Mouse (Mus musculus) heart, postnatal 0 days (tissue): Measurements from ENCODE around the gene Spc24. TPM values are rescaled to one million over a fixed set of nuclear protein-coding genes. Genes with fewer than 3 reads are reported as not detected.

Experiments
- ATAC-seq: fragments of 200-750 bp; cut with Nextera tagmentation; 2 replicates; pipeline ENCODE4 v1.8.0; 2017; ENCODE audit warnings: low read depth, moderate number of reproducible peaks, moderate library complexity; ENCODE audit not compliant: insufficient read depth
- DNase-seq: peaks from one replicate; pipeline ENCODE4 v3.0.0-alpha.2; 2016; ENCODE audit warnings: low spot score
- H3K27ac ChIP-seq: fragments of 300-500 bp; sonication (generic); 2 replicates; pipeline ENCODE4 v1.5.1; 2014; ENCODE audit warnings: low read depth, mild to moderate bottlenecking
- H3K27me3 ChIP-seq: fragments of 300-500 bp; sonication (generic); 2 replicates; pipeline ENCODE4 v1.6.1; 2014; ENCODE audit warnings: low read length, mixed read lengths; ENCODE audit not compliant: control insufficient read depth, insufficient read depth
- H3K36me3 ChIP-seq: fragments of 300-500 bp; sonication (generic); replicated peaks from 2 replicates; pipeline ENCODE4 v1.6.1; 2014; ENCODE audit warnings: low read length, mixed read lengths; ENCODE audit not compliant: control insufficient read depth, insufficient read depth
- H3K4me1 ChIP-seq: fragments of 300-500 bp; sonication (generic); 2 replicates; pipeline ENCODE4 v1.6.1; 2014; ENCODE audit warnings: antibody characterized with exemption; ENCODE audit not compliant: control insufficient read depth, insufficient read depth
- H3K4me2 ChIP-seq: fragments of 300-500 bp; sonication (generic); 2 replicates; pipeline ENCODE4 v1.6.1; 2014; ENCODE audit warnings: low read depth, mild to moderate bottlenecking, low read length, moderate library complexity
- H3K4me3 ChIP-seq: fragments of 300-500 bp; sonication (generic); 2 replicates; pipeline ENCODE4 v1.5.1; 2014; ENCODE audit warnings: low read depth, low read length
- H3K9ac ChIP-seq: fragments of 300-500 bp; sonication (generic); replicated peaks from 2 replicates; pipeline ENCODE4 v1.6.1; 2014; ENCODE audit warnings: low read depth, low read length, mixed read lengths
- H3K9me3 ChIP-seq: fragments of 300-500 bp; sonication (generic); replicated peaks from 2 replicates; pipeline ENCODE4 v1.6.1; 2016; ENCODE audit warnings: low read length; ENCODE audit not compliant: control insufficient read depth
- CTCF ChIP-seq: IDR thresholded peaks from 2 replicates; pipeline ENCODE4 v1.5.1; 2016; ENCODE audit warnings: antibody characterized with exemption, control low read depth, low read depth
- EP300 ChIP-seq: IDR thresholded peaks from 2 replicates; pipeline ENCODE4 v1.6.1; 2016; ENCODE audit warnings: antibody characterized with exemption, low read depth
- WGBS: fragments of 180-500 bp; shearing (Covaris S2); extraction: QIAGEN DNeasy Blood & Tissue Kit; methylation state at CpG from one replicate; pipeline ENCODE4 v1.1.7; 2014; 5-methylcytosine and 5-hydroxymethylcytosine counted together
- polyA plus RNA-seq: library from polyadenylated mRNA; unstranded; fragments of >200 nt; fragmentation: Nextera tagmentation; extraction: Ambion mirVana; gene quantifications from 2 replicates; pipeline ENCODE4 v1.2.1, GENCODE M21; 2015
- total RNA-seq: library from RNA; depleted of rRNA; stranded (reverse); fragments of >200 nt; gene quantifications from 2 replicates; pipeline ENCODE4 v1.2.3, GENCODE M21; 2014; ENCODE audit warnings: low replicate concordance

Gene Spc24
- total and polyA plus RNA-seq, 2 experiments from 2014 or later: 22.3 to 35.2 TPM

DNA sequence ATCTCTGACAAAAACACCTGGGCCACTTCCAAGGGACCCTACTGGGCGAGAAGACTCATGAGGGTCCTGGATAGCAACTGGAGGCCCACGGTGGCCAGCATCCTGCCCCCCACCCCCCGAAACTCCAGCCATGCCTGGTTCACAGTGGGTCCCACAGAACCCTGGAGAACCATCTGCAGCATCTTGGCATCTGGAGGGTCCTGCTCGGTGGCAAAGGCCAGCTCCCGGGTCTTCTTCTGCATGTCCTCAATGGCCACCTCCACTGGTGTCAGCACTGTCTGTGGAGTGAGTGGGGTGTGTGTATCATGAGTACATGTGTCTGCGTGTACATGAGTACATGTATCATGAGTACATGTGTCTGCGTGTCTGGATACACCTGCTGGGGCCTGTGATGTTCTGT, 41.5 kb upstream of the Spc24 start:
- H3K9ac ChIP-seq: no peak overlapping the region
- 84% methylated on average over 7 of the region's 7 CpGs for WGBS

DNA sequence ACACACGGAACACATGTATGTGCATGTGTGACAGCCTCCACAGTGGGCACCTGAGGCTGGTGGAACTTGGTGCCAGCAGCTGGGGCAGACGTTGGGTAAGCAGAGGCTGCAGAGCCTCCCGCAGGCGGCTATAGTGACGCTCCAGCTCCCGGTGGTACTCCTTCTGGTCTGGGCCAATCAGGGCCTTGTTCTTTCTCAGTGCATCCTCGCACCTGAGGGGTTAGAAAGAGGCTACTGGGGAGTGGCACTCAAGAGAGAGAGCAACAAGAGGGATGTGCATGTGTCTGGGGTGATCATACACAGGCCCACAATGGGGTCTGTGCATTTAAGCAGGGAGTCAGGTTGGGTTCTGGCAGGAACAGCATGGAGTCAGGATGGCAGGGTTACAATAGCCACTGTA, 41.0 kb upstream of the Spc24 start:
- Histone ChIP-seq H3K9ac (no peak overlapping the region), H3K27ac (no peak overlapping the region), H3K4me2 (no peak overlapping the region), H3K4me3 (no peak overlapping the region), H3K36me3 (no peaks in the 10 kb centered on the region; the same call in 1 of the 2 replicates), H3K9me3 (no peaks in the 10 kb centered on the region), H3K4me1 (peaks cover 19% of the 10 kb centered on the region), H3K27me3 (no peaks in the 10 kb centered on the region)
- ATAC-seq: no peak
- DNase-seq: no peak
- TF ChIP-seq EP300: no peak
- no peak for TF ChIP-seq CTCF
- WGBS: 79% methylated on average over 7 of the region's 7 CpGs

More for the DNA sequence above, 41.5 kb upstream of the Spc24 start:
- no peak for ATAC-seq
- no peak overlapping the region for H3K4me2 ChIP-seq
- no peaks in the 10 kb centered on the region; the same call in 1 of the 2 replicates for H3K36me3 ChIP-seq
- no peaks in the 10 kb centered on the region for H3K9me3 ChIP-seq
- no peak overlapping the region for H3K27ac ChIP-seq
- TF ChIP-seq EP300 (no peak), CTCF (no peak)
- H3K27me3 ChIP-seq: no peaks in the 10 kb centered on the region
- DNase-seq: no peak
- peaks cover 14% of the 10 kb centered on the region for H3K4me1 ChIP-seq
- no peak overlapping the region for H3K4me3 ChIP-seq

DNA sequence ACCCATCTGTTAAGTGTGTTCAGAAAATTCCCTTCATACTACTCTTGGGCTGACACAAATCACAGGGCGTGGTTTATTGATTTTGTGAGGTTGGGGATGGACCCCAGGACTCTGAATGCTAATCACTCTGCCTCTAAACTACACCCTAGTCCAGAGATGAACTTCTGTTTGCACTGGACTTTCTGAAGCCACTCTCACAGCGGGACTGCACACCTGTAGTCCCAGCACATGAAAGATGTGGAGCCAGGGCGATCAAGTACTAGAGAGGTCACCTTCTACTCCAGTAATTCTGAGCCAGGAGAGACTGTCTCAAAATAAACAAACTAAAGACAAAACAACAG, 38.9 kb upstream of the Spc24 start:
- no peak for TF ChIP-seq CTCF
- TF ChIP-seq EP300: no peak
- Histone ChIP-seq H3K4me2 (peak overlapping the region; percentile 66), H3K27ac (peak overlapping the region; percentile 94), H3K4me3 (peak overlapping the region; percentile 87), H3K27me3 (no peaks in the 10 kb centered on the region), H3K9ac (no peak overlapping the region; the same call in 1 of the 2 replicates), H3K4me1 (peaks cover 19% of the 10 kb centered on the region), H3K36me3 (peaks cover 16% of the 10 kb centered on the region), H3K9me3 (no peaks in the 10 kb centered on the region)
- DNase-seq (no peak), ATAC-seq (no peak)
- WGBS: 54% methylated on average over 3 of the region's 3 CpGs

DNA sequence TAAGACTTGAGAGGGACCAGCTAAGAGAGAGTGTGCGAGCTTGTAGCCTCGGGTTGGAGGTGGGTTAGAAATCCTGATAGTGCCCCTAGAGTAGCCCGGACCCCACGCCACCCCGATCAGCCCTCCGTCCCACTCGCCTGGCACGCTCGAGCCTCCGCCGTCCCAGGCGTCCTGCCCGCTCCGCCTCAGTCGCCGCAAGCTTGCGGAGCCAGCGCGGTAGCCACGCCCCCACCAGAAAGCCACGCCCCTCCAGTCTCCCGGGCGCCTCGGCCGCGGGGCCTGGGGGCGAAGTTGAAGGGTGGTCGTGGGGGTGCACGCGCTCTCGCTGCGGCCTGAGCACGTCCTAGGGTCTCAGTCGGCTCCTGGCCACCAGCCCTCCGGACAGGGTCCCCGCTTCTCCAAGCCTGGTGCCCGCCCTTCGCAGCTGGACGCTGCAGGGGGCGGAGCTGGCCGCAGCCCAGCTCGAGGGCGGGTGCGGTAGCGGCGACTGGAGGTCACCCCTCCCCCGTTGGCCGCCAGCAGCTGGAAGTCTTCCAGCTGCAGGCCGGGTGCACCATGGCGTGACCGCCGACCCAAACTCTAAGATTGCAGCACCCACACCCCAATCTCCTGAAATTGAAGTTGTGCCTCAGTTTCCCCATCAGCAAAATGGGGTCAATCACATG, 38.4 kb upstream of the Spc24 start, which contains the start of gene Kank2:
TSS of gene Kank2 (minus strand) at position 400 of the 665 bp plus-strand sequence.
- peaks cover 21% of the 10 kb centered on the region for H3K36me3 ChIP-seq
- WGBS: under 1% methylated on average over 43 of the region's 52 CpGs
- TF ChIP-seq CTCF (no peak), EP300 (peak; percentile 89; the same call in 1 of the 2 replicates)

DNA sequence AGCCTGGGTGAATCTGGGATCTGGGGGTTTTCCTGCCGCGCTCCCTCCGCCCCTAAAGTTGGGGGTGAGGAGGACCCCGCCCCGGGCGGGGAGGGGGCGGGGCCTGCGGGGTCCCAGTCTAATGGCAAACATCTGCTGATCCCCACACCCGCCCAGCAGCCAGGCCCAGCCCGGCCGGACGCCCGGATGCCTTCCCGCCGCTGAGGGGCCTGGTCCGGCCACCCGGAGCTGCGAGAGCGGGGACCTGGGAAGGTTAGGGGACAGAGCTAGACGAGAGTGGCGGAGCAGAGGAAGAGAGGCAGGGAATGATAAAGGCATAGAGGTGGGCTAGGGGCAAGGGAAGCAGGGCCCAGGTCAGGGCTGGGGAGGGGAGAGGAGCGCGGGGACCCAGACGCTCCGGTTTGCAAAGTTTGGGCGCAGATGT, 37.8 kb upstream of the Spc24 start:
- H3K4me1 ChIP-seq: peaks cover 21% of the 10 kb centered on the region
- peak overlapping the region; percentile 93 for H3K9ac ChIP-seq
- H3K4me2 ChIP-seq: peak overlapping the region; percentile 66
- peak; percentile 64 for ATAC-seq
- peak overlapping the region; percentile 94 for H3K27ac ChIP-seq
- peaks cover 27% of the 10 kb centered on the region for H3K36me3 ChIP-seq
- peak overlapping the region; percentile 87 for H3K4me3 ChIP-seq
- TF ChIP-seq CTCF (no peak), EP300 (no peak)
- peak; percentile 56 for DNase-seq
- under 1% methylated on average over 21 of the region's 26 CpGs for WGBS
- no peaks in the 10 kb centered on the region for H3K9me3 ChIP-seq
- H3K27me3 ChIP-seq: no peaks in the 10 kb centered on the region

More for the DNA sequence above, 38.4 kb upstream of the Spc24 start, which contains the start of gene Kank2:
- Histone ChIP-seq H3K27me3 (no peaks in the 10 kb centered on the region), H3K4me2 (peak within 1 kb of the TSS; percentile 66), H3K9ac (peak within 1 kb of the TSS; percentile 93), H3K9me3 (no peaks in the 10 kb centered on the region), H3K4me1 (peaks cover 19% of the 10 kb centered on the region), H3K4me3 (peak within 1 kb of the TSS; percentile 87), H3K27ac (peak within 1 kb of the TSS; percentile 94)
- peak; percentile 86 for ATAC-seq
- DNase-seq: peak; percentile 73

DNA sequence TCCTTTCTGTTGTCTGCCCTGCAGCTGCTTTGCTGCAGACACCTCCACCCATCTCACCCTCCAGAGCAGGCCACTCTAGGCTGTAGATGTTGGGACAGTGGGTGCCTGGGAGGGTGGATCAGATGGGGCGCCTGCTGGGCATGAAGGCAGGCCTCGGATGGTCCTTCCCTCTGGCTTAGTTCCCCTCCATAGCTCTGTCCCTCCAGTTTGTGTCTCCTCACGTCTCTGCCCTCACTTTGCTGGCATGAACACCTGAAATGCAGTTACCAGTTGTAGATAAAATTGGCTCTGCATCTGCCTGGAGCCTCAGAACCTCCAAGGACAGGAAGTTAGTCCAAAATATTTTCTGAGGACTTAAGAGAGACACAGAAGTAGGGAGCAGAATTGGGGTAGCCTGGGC, 36.8 kb upstream of the Spc24 start:
- Histone ChIP-seq H3K27ac (peak overlapping the region; percentile 94), H3K4me2 (peak overlapping the region; percentile 66), H3K36me3 (peaks cover 27% of the 10 kb centered on the region), H3K9ac (peak overlapping the region; percentile 8; the same call in 1 of the 2 replicates), H3K4me1 (peaks cover 31% of the 10 kb centered on the region), H3K27me3 (no peaks in the 10 kb centered on the region), H3K9me3 (no peaks in the 10 kb centered on the region), H3K4me3 (peak overlapping the region; percentile 87; the same call in 1 of the 2 replicates)
- WGBS: 37% methylated on average over 3 of the region's 3 CpGs
- ATAC-seq (no peak), DNase-seq (no peak)
- no peak for TF ChIP-seq CTCF
- no peak for TF ChIP-seq EP300
